Mouse (Mus musculus) kidney, embryonic 16.5 days (tissue): ENCODE results near the gene 1700013G24Rik. TPM values are rescaled to one million over a fixed set of nuclear protein-coding genes. Genes with fewer than 3 reads are reported as not detected.
A peak's percentile ranks its signal among the peaks of the same experiment; 100 is the strongest.

Source experiments
- ATAC-seq: fragments of 200-750 bp; cut with Nextera tagmentation; 2 replicates; pipeline ENCODE4 v1.8.0; 2017; ENCODE audit warnings: moderate TSS enrichment; ENCODE audit not compliant: low FRiP score, low TSS enrichment
- H3K27ac ChIP-seq: fragments of 300-500 bp; sonication (generic); 2 replicates; pipeline ENCODE4 v1.5.1; 2014; ENCODE audit warnings: low read length
- H3K27me3 ChIP-seq: fragments of 300-500 bp; sonication (generic); 2 replicates; pipeline ENCODE4 v1.6.1; 2014; ENCODE audit warnings: low read length, control low read depth, mixed read lengths; ENCODE audit not compliant: insufficient read depth
- H3K36me3 ChIP-seq: fragments of 300-500 bp; sonication (generic); 2 replicates; pipeline ENCODE4 v1.6.1; 2014; ENCODE audit warnings: low read length, control low read depth, mixed read lengths; ENCODE audit not compliant: insufficient read depth
- H3K4me1 ChIP-seq: fragments of 300-500 bp; sonication (generic); 2 replicates; pipeline ENCODE4 v1.6.1; 2014; ENCODE audit warnings: low read length, control low read depth, mixed read lengths; ENCODE audit not compliant: insufficient read depth
- H3K4me2 ChIP-seq: fragments of 300-500 bp; sonication (generic); replicated peaks from 2 replicates; pipeline ENCODE4 v1.6.1; 2014; ENCODE audit warnings: low read depth, low read length
- H3K4me3 ChIP-seq: fragments of 300-500 bp; sonication (generic); 2 replicates; pipeline ENCODE4 v1.5.1; 2014; ENCODE audit warnings: mild to moderate bottlenecking, low read length
- H3K9ac ChIP-seq: fragments of 300-500 bp; sonication (generic); replicated peaks from 2 replicates; pipeline ENCODE4 v1.6.1; 2014; ENCODE audit warnings: low read length
- H3K9me3 ChIP-seq: fragments of 300-500 bp; sonication (generic); 2 replicates; pipeline ENCODE4 v1.6.1; 2016; ENCODE audit warnings: low read length, control low read depth
- WGBS: fragments of 180-500 bp; shearing (Covaris S2); extraction: QIAGEN DNeasy Blood & Tissue Kit; methylation state at CpG from one replicate; pipeline ENCODE4 v1.1.7; 2014; 5-methylcytosine and 5-hydroxymethylcytosine counted together
- polyA plus RNA-seq: library from polyadenylated mRNA; unstranded; fragments of >200 nt; fragmentation: Nextera tagmentation; extraction: Ambion mirVana; gene quantifications from 2 replicates; pipeline ENCODE4 v1.2.1, GENCODE M21; 2015

The 1700013G24Rik gene
- polyA plus RNA-seq, 1 experiment from 2014 or later, result not detected

- no peak overlapping the region for H3K4me3 ChIP-seq
- peak overlapping the region; percentile 58 for H3K9ac ChIP-seq
- no peaks in the 10 kb centered on the region for H3K36me3 ChIP-seq
- H3K9me3 ChIP-seq, result no peaks in the 10 kb centered on the region
- WGBS, result 35% methylated on average over 13 of the region's 13 CpGs
- ATAC-seq, result no peak
- H3K27ac ChIP-seq, result peak overlapping the region; percentile 98
- peaks cover 95% of the 10 kb centered on the region for H3K4me1 ChIP-seq
- H3K27me3 ChIP-seq, result no peaks in the 10 kb centered on the region
- 0 out of 2 replicates have a peak overlapping the region, but pooled peaks have one; percentile 4 for H3K4me2 ChIP-seq
These were observed 28.4 kb downstream of the 1700013G24Rik start for GRCm38 (mm10) chr4:137481381-137482030.

- H3K27ac ChIP-seq, result peak overlapping the region; percentile 93
- H3K9ac ChIP-seq, result 0 out of 2 replicates have a peak overlapping the region, but pooled peaks have one; percentile 7
- 31% methylated on average over 16 of the region's 16 CpGs for WGBS
These were observed 30.8 kb downstream of the 1700013G24Rik start for GRCm38 (mm10) chr4:137483871-137484270.

GRCm38 (mm10) chr4:137484586-137484985, 31.5 kb downstream of the 1700013G24Rik start:
- Histone ChIP-seq H3K4me3 (no peak overlapping the region), H3K27ac (peak overlapping the region; percentile 93), H3K4me1 (peaks cover 95% of the 10 kb centered on the region), H3K27me3 (no peaks in the 10 kb centered on the region), H3K36me3 (no peaks in the 10 kb centered on the region), H3K9ac (peak overlapping the region; percentile 7; the same call in 1 of the 2 replicates), H3K9me3 (no peaks in the 10 kb centered on the region), H3K4me2 (no peak overlapping the region)
- ATAC-seq, result no peak
- 59% methylated on average over 7 of the region's 7 CpGs for WGBS

More at GRCm38 (mm10) chr4:137483871-137484270, 30.8 kb downstream of the 1700013G24Rik start:
- H3K4me3 ChIP-seq, result no peak overlapping the region
- H3K36me3 ChIP-seq, result no peaks in the 10 kb centered on the region
- H3K27me3 ChIP-seq, result no peaks in the 10 kb centered on the region
- no peaks in the 10 kb centered on the region for H3K9me3 ChIP-seq
- no peak for ATAC-seq
- peaks cover 95% of the 10 kb centered on the region for H3K4me1 ChIP-seq
- H3K4me2 ChIP-seq, result no peak overlapping the region

- Histone ChIP-seq H3K36me3 (no peaks in the 10 kb centered on the region), H3K9ac (peak overlapping the region; percentile 53), H3K4me1 (peaks cover 94% of the 10 kb centered on the region), H3K4me3 (no peak overlapping the region), H3K9me3 (no peaks in the 10 kb centered on the region), H3K4me2 (no peak overlapping the region), H3K27ac (peak overlapping the region; percentile 93), H3K27me3 (no peaks in the 10 kb centered on the region)
- WGBS, result 21% methylated on average over 14 of the region's 14 CpGs
- no peak for ATAC-seq
These were observed 32.3 kb downstream of the 1700013G24Rik start for GRCm38 (mm10) chr4:137485258-137485960.

- Histone ChIP-seq H3K4me3 (no peak overlapping the region), H3K4me1 (peaks cover 85% of the 10 kb centered on the region), H3K9me3 (no peaks in the 10 kb centered on the region), H3K27ac (peak overlapping the region; percentile 93), H3K9ac (peak overlapping the region; percentile 53), H3K36me3 (no peaks in the 10 kb centered on the region), H3K4me2 (peak overlapping the region; percentile 20), H3K27me3 (no peaks in the 10 kb centered on the region)
- 0 out of 2 replicates have a peak, but pooled peaks have one; percentile 1 for ATAC-seq
- 17% methylated on average over 20 of the region's 20 CpGs for WGBS
These were observed 33.3 kb downstream of the 1700013G24Rik start for GRCm38 (mm10) chr4:137486081-137487014.

GRCm38 (mm10) chr4:137487286-137488000, 34.4 kb downstream of the 1700013G24Rik start:
- H3K9ac ChIP-seq, result peak overlapping the region; percentile 58
- H3K36me3 ChIP-seq, result no peaks in the 10 kb centered on the region
- H3K4me1 ChIP-seq, result peaks cover 74% of the 10 kb centered on the region
- H3K9me3 ChIP-seq, result no peaks in the 10 kb centered on the region
- peak overlapping the region; percentile 24; the same call in 1 of the 2 replicates for H3K4me2 ChIP-seq
- WGBS, result 20% methylated on average over 10 of the region's 10 CpGs
- peak; percentile 46 for ATAC-seq
- peak overlapping the region; percentile 93 for H3K27ac ChIP-seq
- no peaks in the 10 kb centered on the region for H3K27me3 ChIP-seq
- no peak overlapping the region for H3K4me3 ChIP-seq

GRCm38 (mm10) chr4:137488038-137488437, 35.0 kb downstream of the 1700013G24Rik start:
- no peak for ATAC-seq
- Histone ChIP-seq H3K27ac (peak overlapping the region; percentile 93), H3K4me1 (peaks cover 70% of the 10 kb centered on the region), H3K9me3 (no peaks in the 10 kb centered on the region), H3K36me3 (no peaks in the 10 kb centered on the region), H3K4me2 (peak overlapping the region; percentile 24; the same call in 1 of the 2 replicates), H3K4me3 (no peak overlapping the region), H3K9ac (no peak overlapping the region), H3K27me3 (no peaks in the 10 kb centered on the region)
- WGBS, result 18% methylated on average over 11 of the region's 11 CpGs

GRCm38 (mm10) chr4:137488571-137489303, 35.7 kb downstream of the 1700013G24Rik start:
- H3K9ac ChIP-seq, result peak overlapping the region; percentile 49

More at GRCm38 (mm10) chr4:137488571-137489303, 35.7 kb downstream of the 1700013G24Rik start:
- whole genome bisulfite sequencing, result 20% methylated on average over 12 of the region's 12 CpGs
- Histone ChIP-seq H3K27ac (peak overlapping the region; percentile 93), H3K4me3 (no peak overlapping the region), H3K4me2 (no peak overlapping the region; the same call in 1 of the 2 replicates), H3K9me3 (no peaks in the 10 kb centered on the region), H3K36me3 (no peaks in the 10 kb centered on the region), H3K27me3 (no peaks in the 10 kb centered on the region), H3K4me1 (peaks cover 66% of the 10 kb centered on the region)
- peak; percentile 50 for ATAC-seq
